Mouse (Mus musculus) cerebellum, postnatal 14 days (tissue): Measurements from ENCODE around the gene Vmn1r5.
A peak's percentile ranks its signal among the peaks of the same experiment; 100 is the strongest.
"Not testable (repeated sequence)": the region's sequence is repeated elsewhere in the genome, so short reads cannot be mapped to it uniquely, and the experiment has no call there.

Source experiments
- DNase-seq, 2 experiments: peaks; one replicate each; pipeline ENCODE4 v3.0.0; 2021; ENCODE audit warnings: mixed read lengths in 2 of 2

The Vmn1r5 gene

GRCm38 (mm10) chr6:56969973-56970372 lies at the start of gene Vmn1r5:
Vmn1r5 (plus strand) TSS chr6:56970273.
- no peak for DNase-seq

DNA sequence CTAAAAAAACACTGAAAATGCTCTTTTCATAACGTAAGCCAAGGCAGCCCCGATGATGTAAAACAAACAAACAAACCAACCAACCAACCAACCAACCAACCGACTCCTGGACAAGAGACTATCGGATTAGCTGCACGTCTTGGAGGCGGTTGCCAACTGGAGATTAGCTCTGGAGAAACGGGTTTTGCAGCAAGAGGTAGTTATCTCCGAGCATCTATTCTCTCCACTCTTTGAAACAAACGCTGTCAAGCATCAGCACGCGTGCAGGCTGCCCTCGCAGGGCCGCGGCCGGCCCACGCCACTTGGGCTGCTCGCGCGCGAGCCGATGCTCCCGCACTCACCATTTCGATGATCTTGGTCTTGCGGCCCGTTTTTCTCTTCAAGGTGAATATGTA lies 46.7 kb upstream of the Vmn1r5 start:
- no peak for DNase-seq

DNA sequence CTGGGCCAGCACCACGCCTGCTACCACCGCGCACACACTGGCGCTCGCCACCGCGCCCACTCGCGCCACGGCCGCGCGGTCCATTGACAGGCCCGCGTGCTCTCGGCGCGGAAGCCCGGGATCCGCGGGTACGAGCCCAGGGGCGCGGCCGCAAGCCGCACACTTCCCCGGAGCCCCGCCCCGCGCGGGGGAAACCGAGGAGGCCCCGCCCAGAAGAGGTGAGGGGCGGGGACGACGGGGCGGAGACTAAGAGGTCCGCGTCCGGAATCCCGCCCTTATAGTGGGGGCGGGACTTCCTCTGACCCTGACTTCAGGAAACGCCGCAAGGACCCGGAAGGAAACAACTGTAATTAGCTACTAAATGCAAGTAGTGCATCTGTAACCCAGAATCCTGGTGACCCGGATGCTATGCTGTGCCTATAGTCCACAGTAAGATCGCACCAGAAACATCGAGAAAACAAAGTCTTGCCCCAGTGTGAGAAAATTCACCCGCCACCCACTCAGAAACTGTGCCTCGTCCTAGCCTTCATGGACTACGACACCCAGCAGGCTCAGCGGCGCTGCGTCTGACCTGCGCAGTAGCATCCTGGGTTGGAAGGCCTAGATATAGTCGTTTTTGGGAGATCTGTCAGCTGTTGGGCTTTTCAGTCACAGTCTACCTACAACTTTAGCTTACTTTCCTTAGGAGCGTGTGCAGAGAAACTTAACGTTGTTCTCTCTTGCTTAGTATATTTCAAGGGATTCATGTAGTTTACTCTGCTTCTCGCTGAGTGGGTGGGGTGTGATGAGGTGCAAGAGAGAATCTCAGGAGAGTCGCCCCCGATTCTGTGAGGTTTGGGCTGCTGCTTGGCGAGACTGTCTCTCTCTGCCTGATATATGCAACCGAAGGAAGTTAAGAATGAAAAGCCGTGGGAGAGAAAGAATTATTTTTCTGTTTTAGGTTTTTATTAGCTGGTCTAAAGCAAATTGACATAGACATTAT lies 46.1 kb upstream of the Vmn1r5 start, which contains the start of the genes Nt5c3 and Vmn1r4:
TSS of gene Nt5c3 (minus strand) at position 207 of the 982 bp plus-strand sequence.
TSS of gene Vmn1r4 (plus strand) at position 290 of the 982 bp plus-strand sequence.
- peak; percentile 94 to 97 for DNase-seq

DNA sequence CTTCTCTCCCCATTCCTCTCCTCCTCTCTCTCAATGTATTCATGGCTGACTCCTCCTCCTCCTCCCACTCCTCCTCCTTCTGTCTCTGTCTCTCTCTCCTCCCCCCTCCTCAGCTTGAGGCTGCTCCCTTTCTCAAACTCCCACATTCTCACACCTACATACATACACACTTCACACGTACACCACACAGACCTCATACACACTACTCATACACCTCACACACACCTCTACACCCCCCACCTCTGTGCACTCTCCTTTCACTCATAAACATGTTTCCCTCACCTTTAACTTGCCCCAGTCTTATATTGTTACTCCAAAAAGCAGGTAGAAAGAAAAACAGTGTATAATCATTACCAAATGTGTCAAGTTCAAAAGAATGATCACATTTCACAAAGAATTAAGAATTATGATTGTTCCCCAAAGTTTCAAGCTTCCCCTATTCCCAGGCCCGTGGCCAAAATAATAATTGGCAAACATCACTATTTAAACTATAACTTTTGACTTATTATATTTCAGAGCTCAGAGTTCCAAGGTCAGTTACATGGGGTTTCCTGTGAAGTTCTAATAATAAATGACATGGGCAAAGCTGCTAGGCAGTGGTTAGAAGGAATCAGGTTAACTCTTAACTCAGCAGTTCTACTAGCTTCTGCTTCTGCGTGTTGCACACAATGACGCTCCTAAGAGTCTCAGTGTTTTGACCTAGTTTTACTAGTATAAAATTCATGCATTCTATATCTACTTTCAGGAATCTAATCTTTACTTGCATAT lies 38.2 kb upstream of the Vmn1r5 start:
- DNase-seq = no peak

DNA sequence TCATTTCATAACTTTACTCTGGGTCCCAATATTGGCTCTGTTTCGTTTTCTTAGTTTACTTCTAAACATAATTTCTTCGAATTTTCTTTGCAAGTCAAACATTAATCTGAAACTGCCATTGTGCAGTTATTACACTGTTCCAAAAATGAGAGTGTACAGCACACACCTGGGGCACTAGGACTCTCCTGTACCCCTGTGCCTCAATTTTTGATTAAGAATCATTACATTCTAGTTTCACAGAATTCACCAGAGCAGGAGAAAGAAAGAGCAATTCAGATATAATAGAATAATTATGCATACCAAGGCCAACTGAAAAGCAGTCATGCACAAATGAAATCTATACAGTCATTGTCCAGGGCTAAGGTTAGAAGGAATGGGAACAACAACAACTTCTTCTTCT lies 37.6 kb upstream of the Vmn1r5 start:
- DNase-seq = no peak

DNA sequence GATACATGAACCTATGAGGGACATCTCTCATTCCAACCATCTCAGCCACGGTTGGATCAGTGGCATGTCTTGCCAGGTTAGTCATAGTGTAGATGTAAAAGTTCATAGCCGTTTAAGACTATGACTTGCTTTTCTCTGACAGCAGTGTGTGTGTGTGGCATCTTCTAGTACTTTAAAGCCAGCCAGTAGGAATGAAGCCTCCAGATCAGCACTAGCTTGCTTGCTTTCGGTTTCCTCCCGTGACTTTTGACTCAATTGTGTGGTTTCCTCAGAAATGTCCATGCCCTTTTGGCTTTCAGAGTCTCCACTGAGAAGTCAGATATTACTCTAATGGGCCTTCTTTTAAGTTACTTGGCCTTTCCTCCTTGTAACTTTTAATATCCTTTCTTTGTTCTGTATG lies 35.7 kb upstream of the Vmn1r5 start:
- no peak for DNase-seq

- no peak for DNase-seq
Measured at GRCm38 (mm10) chr6:56956436-56956835, 13.6 kb upstream of the Vmn1r5 start.

- no peak for DNase-seq
Measured at GRCm38 (mm10) chr6:56996943-56997342, 26.9 kb downstream of the Vmn1r5 start, which contains the start of gene Vmn1r6. Vmn1r6 (plus strand) TSS chr6:56997243.

DNA sequence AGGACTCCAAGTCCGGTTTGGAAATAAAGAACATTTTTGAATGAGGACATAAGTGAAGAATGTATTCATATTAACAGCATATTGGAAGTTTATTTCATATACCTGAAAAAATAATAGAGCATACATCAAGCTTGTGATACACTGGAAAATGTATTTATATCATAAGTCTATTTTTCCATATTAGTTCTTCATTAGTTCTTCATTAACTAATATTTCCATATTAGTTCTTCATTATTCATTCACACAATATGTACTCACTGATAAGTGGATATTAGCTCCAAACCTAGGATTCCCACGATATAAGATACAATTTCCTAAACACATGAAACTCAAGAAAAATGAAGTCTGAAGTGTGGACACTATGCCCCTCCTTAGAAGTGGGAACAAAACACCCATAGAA lies 55.2 kb downstream of the Vmn1r5 start, which contains the start of gene Vmn1r7:
TSS of gene Vmn1r7 (minus strand) at position 101 of the 400 bp plus-strand sequence.
- not testable (repeated sequence) for DNase-seq

GRCm38 (mm10) chr6:57031984-57032383 lies 61.9 kb downstream of the Vmn1r5 start, which contains the start of gene Vmn1r8:
Vmn1r8 (plus strand) TSS chr6:57032284.
- DNase-seq = no peak

DNA sequence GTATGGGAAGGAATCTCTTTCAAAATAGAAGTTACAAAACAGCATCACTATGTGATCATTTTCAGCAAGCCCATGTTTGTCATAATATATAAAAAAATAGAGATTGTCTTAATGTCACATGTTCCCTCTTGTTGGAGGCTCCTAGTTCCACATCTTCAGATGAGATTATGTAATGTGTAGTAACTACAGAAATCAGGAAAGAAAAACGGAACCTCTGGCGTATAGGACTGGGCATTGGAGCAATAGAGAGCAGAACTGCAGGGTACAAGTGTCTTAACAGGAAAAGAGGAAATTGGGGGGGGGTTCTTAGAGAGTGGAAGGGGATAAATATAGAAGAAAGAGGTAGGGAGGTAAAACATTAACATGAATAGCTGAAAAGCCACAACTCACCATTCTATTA lies 64.6 kb downstream of the Vmn1r5 start:
- no peak for DNase-seq
